Comparison of ENCODE assay signal across 9 mouse cellular contexts in the genomic region with DNA sequence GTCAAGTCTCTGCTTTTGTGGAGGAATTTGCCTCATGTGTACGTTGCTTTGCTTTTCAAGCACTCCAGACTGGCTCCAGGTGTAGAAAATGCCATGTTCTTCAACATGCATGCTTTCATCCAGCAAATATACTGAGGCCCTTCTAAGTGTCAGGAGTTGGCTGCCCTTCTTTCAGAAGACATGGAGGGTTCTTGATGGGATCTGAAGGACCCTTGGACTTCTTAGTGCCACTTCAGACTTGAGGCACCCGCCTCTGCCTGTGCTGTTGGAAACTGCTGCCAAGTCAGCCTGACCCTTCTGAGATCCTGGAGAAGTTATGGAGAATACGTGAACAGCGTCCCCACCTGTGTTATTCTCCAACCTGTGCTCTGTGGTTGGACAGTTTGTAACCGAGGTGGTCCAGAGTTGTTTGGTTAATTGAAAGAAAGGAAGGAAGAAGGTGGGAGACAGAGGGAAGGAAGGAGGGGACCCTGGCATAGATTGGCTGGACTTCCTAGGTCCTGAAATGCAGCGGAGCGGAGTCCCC. TPM values are rescaled to one million over a fixed set of nuclear protein-coding genes. Genes with fewer than 3 reads are reported as not detected.
DNase-seq lines count a peak whose midpoint lies in the region; ATAC-seq and TF ChIP-seq lines count a peak whose summit lies in the region.
"Had no signal": no experiment of that assay in that cellular context is flagged by ENCODE, and none has a peak within 500 bp of the region (broad histone marks: within the 10 kb centered on the region; RNA-seq: fewer than 3 reads in every experiment).

No protein-coding gene starts in this region.

- H3K27ac ChIP-seq in thymus, adult 2 months (ENCODE audit: control insufficient read depth, insufficient read depth, low read length) = no peak overlapping the region
- no peak overlapping the region for H3K27ac ChIP-seq in hindbrain, embryonic 14.5 days
- H3K27ac ChIP-seq in lung, embryonic 15.5 days = peak overlapping the region; percentile 83
- peak overlapping the region; percentile 84; the same call in 1 of the 2 replicates for H3K27ac ChIP-seq in stomach, postnatal 0 days (replicated peaks)

- H3K9ac ChIP-seq in hindbrain, embryonic 14.5 days = 0 out of 2 replicates have a peak overlapping the region, but pooled peaks have one; percentile 58
- peak overlapping the region; percentile 58 for H3K9ac ChIP-seq in lung, embryonic 15.5 days
- H3K9ac ChIP-seq in stomach, postnatal 0 days (ENCODE audit: low read length) = peak overlapping the region; percentile 84

- no peaks in the 10 kb centered on the region for H3K9me3 ChIP-seq in hindbrain, embryonic 14.5 days (ENCODE audit: control insufficient read depth, low read length)
- no peaks in the 10 kb centered on the region for H3K9me3 ChIP-seq in lung, embryonic 15.5 days
- no peaks in the 10 kb centered on the region for H3K9me3 ChIP-seq in stomach, postnatal 0 days (ENCODE audit: control insufficient read depth, low read length)

- no peak for TF ChIP-seq POLR2A in thymus, adult 2 months (IDR thresholded peaks at IDR 0.05; ENCODE audit: control insufficient read depth, extremely low read depth, insufficient read depth, low read length, poor library complexity)

- no peak for DNase-seq in thymus, adult 2 months
- no peak for DNase-seq in thymus, postnatal 10 days (ENCODE audit: low spot score in 2 of 2)
- no peak for DNase-seq in hindbrain, embryonic 14.5 days (ENCODE audit: low spot score)
- no peak for DNase-seq in stomach, postnatal 0 days (ENCODE audit: low spot score)
- no peak for DNase-seq in frontal cortex, postnatal 14 days (ENCODE audit: low spot score in 2 of 2)
- DNase-seq in cerebellum, postnatal 14 days = no peak
- DNase-seq in urinary bladder, postnatal 36 days (ENCODE audit: low spot score in 2 of 2) = no peak
- DNase-seq: thymus, postnatal 36 days had no signal

- 60% methylated on average over 7 of the region's 7 CpGs for WGBS in thymus, adult 2 months
- 33% methylated on average over 7 of the region's 7 CpGs for WGBS in hindbrain, embryonic 14.5 days
- 20% methylated on average over 7 of the region's 7 CpGs for WGBS in lung, embryonic 15.5 days
- WGBS in stomach, postnatal 0 days = 39% methylated on average over 7 of the region's 7 CpGs

- no peaks in the 10 kb centered on the region for H3K36me3 ChIP-seq in thymus, adult 2 months (ENCODE audit: control insufficient read depth, insufficient read depth, low read length)
- H3K36me3 ChIP-seq in hindbrain, embryonic 14.5 days (replicated peaks; ENCODE audit: control insufficient read depth, insufficient read depth) = no peaks in the 10 kb centered on the region
- H3K36me3 ChIP-seq in lung, embryonic 15.5 days = no peaks in the 10 kb centered on the region
- H3K36me3 ChIP-seq in stomach, postnatal 0 days (ENCODE audit: control insufficient read depth, insufficient read depth, low read length) = no peaks in the 10 kb centered on the region

- H3K4me2 ChIP-seq in hindbrain, embryonic 14.5 days (replicated peaks) = peak overlapping the region; percentile 83
- H3K4me2 ChIP-seq in lung, embryonic 15.5 days = peak overlapping the region; percentile 94
- peak overlapping the region; percentile 85 for H3K4me2 ChIP-seq in stomach, postnatal 0 days (replicated peaks; ENCODE audit: low read depth)

- H3K27me3 ChIP-seq in thymus, adult 2 months (ENCODE audit: control insufficient read depth, insufficient read depth, low read length) = 0 out of 2 replicates have a peak, but pooled peaks cover 3% of the 10 kb centered on the region
- peaks cover 37% of the 10 kb centered on the region for H3K27me3 ChIP-seq in hindbrain, embryonic 14.5 days (ENCODE audit: control insufficient read depth, insufficient read depth, low read length)
- H3K27me3 ChIP-seq in lung, embryonic 15.5 days = peaks cover 7% of the 10 kb centered on the region; the same call in 1 of the 2 replicates
- no peaks in the 10 kb centered on the region for H3K27me3 ChIP-seq in stomach, postnatal 0 days (ENCODE audit: control insufficient read depth, insufficient read depth, low read length)

- H3K4me1 ChIP-seq in thymus, adult 2 months (replicated peaks; ENCODE audit: control insufficient read depth, insufficient read depth, low read length) = no peaks in the 10 kb centered on the region
- H3K4me1 ChIP-seq in hindbrain, embryonic 14.5 days (replicated peaks; ENCODE audit: control insufficient read depth, insufficient read depth, low read length) = no peaks in the 10 kb centered on the region; the same call in 1 of the 2 replicates
- H3K4me1 ChIP-seq in lung, embryonic 15.5 days = peaks cover 27% of the 10 kb centered on the region
- peaks cover 4% of the 10 kb centered on the region; the same call in 1 of the 2 replicates for H3K4me1 ChIP-seq in stomach, postnatal 0 days (replicated peaks; ENCODE audit: control insufficient read depth, insufficient read depth)

- no peak for TF ChIP-seq CTCF in thymus, adult 2 months (IDR thresholded peaks at IDR 0.05; ENCODE audit: borderline replicate concordance, control insufficient read depth, extremely low read depth, insufficient read depth, low read length, poor library complexity)
- TF ChIP-seq CTCF in stomach, postnatal 0 days (IDR thresholded peaks at IDR 0.05; ENCODE audit: low read depth) = no peak

- TF ChIP-seq EP300 in stomach, postnatal 0 days (optimal IDR thresholded peaks at IDR 0.05) = no peak

- peak; percentile 7; the same call in 1 of the 2 replicates for ATAC-seq in hindbrain, embryonic 14.5 days (ENCODE audit: low FRiP score)
- ATAC-seq in lung, embryonic 15.5 days (ENCODE audit: borderline replicate concordance, extremely low read depth, low FRiP score, low TSS enrichment) = peak; percentile 77
- no peak for ATAC-seq in stomach, postnatal 0 days (ENCODE audit: low FRiP score, low TSS enrichment)

- peak overlapping the region; percentile 35; the same call in 1 of the 2 replicates for H3K4me3 ChIP-seq in thymus, adult 2 months (ENCODE audit: control insufficient read depth, insufficient read depth, low read length)
- peak overlapping the region; percentile 54 for H3K4me3 ChIP-seq in hindbrain, embryonic 14.5 days (replicated peaks; ENCODE audit: low read length)
- H3K4me3 ChIP-seq in lung, embryonic 15.5 days = peak overlapping the region; percentile 74
- H3K4me3 ChIP-seq in stomach, postnatal 0 days (ENCODE audit: low read depth, low read length) = peak overlapping the region; percentile 81

RNA-seq across cellular contexts. Expression of a gene that starts 0.5 kb away (rescaled TPM):
- polyA plus RNA-seq in thymus, adult 2 months (2012; rRNA removed) = 15.6 and 17.4 TPM in 2 replicates
- 7.0 and 7.2 TPM in 2 replicates for polyA plus RNA-seq in hindbrain, embryonic 14.5 days (2014; fragmentation: Nextera tagmentation; extraction: Ambion mirVana)
- 7.1 and 9.3 TPM in 2 replicates for polyA plus RNA-seq in lung, embryonic 15.5 days (2015; fragmentation: Nextera tagmentation; extraction: Ambion mirVana)
- 11.9 and 13.5 TPM in 2 replicates for polyA plus RNA-seq in stomach, postnatal 0 days (2015; fragmentation: Nextera tagmentation; extraction: Ambion mirVana)

Comparison
In these comparisons a context has a peak if more than half of its experiments do, and no peak if none do; other contexts are left out.
1. H3K27ac ChIP-seq: peak in lung, embryonic 15.5 days (single experiment) and stomach, postnatal 0 days (single experiment); none in thymus, adult 2 months (single experiment) and hindbrain, embryonic 14.5 days (single experiment).
2. Peak in every context shown above with its lines, with median percentiles within 50 percentile points of each other: H3K4me3 ChIP-seq, H3K4me2 ChIP-seq and H3K9ac ChIP-seq.